Mouse (Mus musculus): Measurements from ENCODE around the gene Arpp19.

GRCm38 (mm10) chr9:75072361-75072760 lies 34.9 kb downstream of the Arpp19 start:
- TF ChIP-seq POLR2A (IDR thresholded peaks at IDR 0.05; ENCODE audit: control insufficient read depth, low read depth, low read length), result no peak
- no peak for TF ChIP-seq CTCF (IDR thresholded peaks at IDR 0.05; ENCODE audit: control insufficient read depth, insufficient read depth, insufficient replicate concordance, low read depth, low read length)

All from testis, adult 2 months (tissue).